Mouse (Mus musculus): ENCODE results near the gene 2300009A05Rik. TPM values are rescaled to one million over a fixed set of nuclear protein-coding genes. Genes with fewer than 3 reads are reported as not detected.

The 2300009A05Rik gene
- 95.7 and 119 TPM in 2 replicates for polyA plus RNA-seq (2012; rRNA removed; ENCODE audit: low replicate concordance)

DNA sequence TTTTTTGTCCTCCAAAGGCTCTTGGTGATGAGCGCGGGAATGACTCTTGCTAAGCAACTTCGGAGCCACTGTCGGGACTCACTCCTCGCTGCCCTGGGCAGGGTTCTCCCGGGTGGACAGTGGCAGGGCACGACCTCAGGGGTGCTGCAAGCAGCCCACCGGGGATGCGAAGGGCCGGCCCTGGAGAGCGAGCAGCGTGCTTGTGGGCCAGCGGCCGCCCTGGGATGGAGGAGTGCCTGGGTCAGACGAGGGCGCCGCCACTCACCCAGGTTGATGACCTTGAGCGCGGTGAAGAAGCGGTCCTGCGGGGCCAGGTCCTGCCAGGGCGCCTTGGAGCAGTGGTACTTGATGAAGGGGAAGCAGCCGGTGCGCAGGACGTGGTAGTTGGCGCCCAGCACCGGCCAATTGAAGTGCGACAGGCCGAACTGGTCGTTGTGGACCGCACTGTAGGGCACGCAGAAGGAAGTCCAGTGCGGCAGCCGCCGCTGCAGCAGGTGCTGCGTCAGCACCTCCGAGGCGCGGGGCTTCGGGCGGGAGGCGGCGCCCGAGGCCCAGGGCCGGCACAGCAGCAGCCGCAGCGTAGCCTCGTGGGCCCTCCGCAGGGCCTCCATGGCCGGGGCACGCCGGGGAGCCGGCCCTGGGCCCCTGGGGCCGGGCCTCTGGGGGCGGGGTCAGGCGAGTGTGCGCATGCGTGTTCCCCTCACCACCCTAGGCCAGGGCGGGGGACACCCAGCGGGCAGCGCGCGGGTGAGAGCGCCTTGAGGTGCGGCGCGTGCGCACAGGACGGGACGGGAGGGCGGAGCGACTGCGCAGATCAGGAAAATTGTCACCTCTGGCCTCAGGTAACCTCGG lies at the start of gene 2300009A05Rik:
Gene 2300009A05Rik (minus strand): TSS at position 636 of the 852 bp plus-strand sequence.

DNA sequence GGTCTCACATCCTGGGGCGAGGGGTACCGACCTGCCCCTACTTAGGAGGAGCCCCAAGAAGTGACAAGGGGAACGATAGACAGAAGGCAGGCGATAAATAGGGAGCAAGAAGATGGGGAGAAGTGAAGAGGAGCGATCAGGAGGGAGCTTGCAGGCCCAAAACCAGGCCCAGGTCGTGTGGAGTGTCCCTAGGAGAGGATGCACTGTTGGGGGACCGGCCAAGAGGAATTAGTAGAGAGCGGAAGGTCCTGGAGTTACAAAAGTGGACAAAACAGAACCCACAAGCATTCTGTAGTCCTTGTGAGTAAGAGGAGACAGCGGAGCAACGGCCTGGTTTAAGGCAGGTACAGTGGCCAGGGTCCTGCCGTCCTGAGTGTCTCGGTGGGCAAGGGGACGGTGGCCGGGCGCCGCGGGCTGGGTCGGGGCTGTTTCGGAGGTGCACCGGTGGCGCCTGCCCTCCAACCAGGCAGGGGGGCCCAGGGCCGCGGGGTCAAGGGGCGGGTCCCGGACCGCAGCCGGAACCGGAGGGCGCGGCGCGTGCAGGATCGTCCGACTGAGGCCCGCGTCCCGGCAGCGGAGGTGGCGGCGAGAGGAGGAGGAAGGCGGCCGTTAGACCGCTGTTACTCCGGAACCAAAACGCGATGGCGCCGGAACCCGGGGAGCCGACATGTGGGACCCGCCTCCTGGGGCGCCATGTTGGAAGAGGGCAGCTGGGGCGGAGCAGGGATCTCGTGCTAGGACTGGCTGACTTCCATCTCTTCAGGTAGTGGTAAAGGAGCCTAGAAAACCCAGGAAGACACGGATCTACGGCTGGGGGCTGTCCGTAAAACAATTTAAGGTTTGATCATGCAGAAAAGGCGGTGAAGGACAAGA lies 21.5 kb downstream of the 2300009A05Rik start, which contains the start of gene Map2k5:
Gene Map2k5 (minus strand): TSS at position 633 of the 873 bp plus-strand sequence.

Other genes starting within 250 kb of the 2300009A05Rik start
- gene Map2k5, start 21.3 kb downstream of the 2300009A05Rik start, polyA plus RNA-seq (2012; rRNA removed; ENCODE audit: low replicate concordance): 28.1 and 28.3 TPM in 2 replicates
- not detected in 2 replicates for gene Iqch, start 203.2 kb upstream of the 2300009A05Rik start, polyA plus RNA-seq (2012; rRNA removed; ENCODE audit: low replicate concordance)
- 8.8 and 11.6 TPM in 2 replicates for gene Aagab, start 203.4 kb upstream of the 2300009A05Rik start, polyA plus RNA-seq (2012; rRNA removed; ENCODE audit: low replicate concordance)

Data from duodenum, adult 2 months (tissue).